Mouse (Mus musculus) thymus, postnatal 14 days (tissue): Measurements from ENCODE around the gene Atp13a1.
A peak's percentile ranks its signal among the peaks of the same experiment; 100 is the strongest.

Source experiments
- DNase-seq: peaks from one replicate; pipeline ENCODE4 v3.0.0; 2021

Atp13a1 gene

GRCm38 (mm10) chr8:69801796-69802195 is 10.8 kb downstream of the Atp13a1 start:
- DNase-seq, result peak; percentile 2

- peak; percentile 1 for DNase-seq
Observed at GRCm38 (mm10) chr8:69802216-69802615, 11.3 kb downstream of the Atp13a1 start.

- DNase-seq, result peak; percentile 2
Observed at GRCm38 (mm10) chr8:69803366-69803765, 12.4 kb downstream of the Atp13a1 start.

- DNase-seq, result peak; percentile 2
Observed at GRCm38 (mm10) chr8:69804537-69804936, 13.6 kb downstream of the Atp13a1 start.

GRCm38 (mm10) chr8:69805086-69805485 is 14.1 kb downstream of the Atp13a1 start:
- DNase-seq, result peak; percentile 2

- no peak for DNase-seq
Observed at GRCm38 (mm10) chr8:69805491-69805890, 14.5 kb downstream of the Atp13a1 start.

- DNase-seq, result no peak
Observed at GRCm38 (mm10) chr8:69807236-69807635, 16.3 kb downstream of the Atp13a1 start.

- peak; percentile 96 for DNase-seq
Observed at GRCm38 (mm10) chr8:69808094-69808863, 17.3 kb downstream of the Atp13a1 start, which contains the start of gene Gmip. Gmip (plus strand) TSS chr8:69808679.

GRCm38 (mm10) chr8:69808864-69809403 is 18.0 kb downstream of the Atp13a1 start:
- peak; percentile 75 for DNase-seq

- DNase-seq, result no peak
Observed at GRCm38 (mm10) chr8:69809820-69810219, 18.9 kb downstream of the Atp13a1 start.

GRCm38 (mm10) chr8:69814881-69815280 is 23.9 kb downstream of the Atp13a1 start:
- no peak for DNase-seq

GRCm38 (mm10) chr8:69815396-69815795 is 24.4 kb downstream of the Atp13a1 start:
- DNase-seq, result no peak

- no peak for DNase-seq
Observed at GRCm38 (mm10) chr8:69820466-69820865, 29.5 kb downstream of the Atp13a1 start.

- DNase-seq, result peak; percentile 51
Observed at GRCm38 (mm10) chr8:69821971-69822385, 31.0 kb downstream of the Atp13a1 start.

GRCm38 (mm10) chr8:69822386-69823191 is 31.6 kb downstream of the Atp13a1 start, which contains the start of gene Lpar2:
Lpar2 (plus strand) TSS chr8:69822429.
- DNase-seq, result peak; percentile 83

- no peak for DNase-seq
Observed at GRCm38 (mm10) chr8:69826371-69826770, 35.4 kb downstream of the Atp13a1 start.

GRCm38 (mm10) chr8:69832298-69832853 is 41.4 kb downstream of the Atp13a1 start, which contains the start of gene Pbx4:
Pbx4 (plus strand) TSS chr8:69832491.
- DNase-seq, result peak; percentile 97

GRCm38 (mm10) chr8:69837057-69837682 is 46.2 kb downstream of the Atp13a1 start:
- DNase-seq, result no peak

GRCm38 (mm10) chr8:69847167-69848065 is 56.5 kb downstream of the Atp13a1 start:
- no peak for DNase-seq

- DNase-seq, result no peak
Observed at GRCm38 (mm10) chr8:69848951-69849350, 58.0 kb downstream of the Atp13a1 start.

- DNase-seq, result peak; percentile 36
Observed at GRCm38 (mm10) chr8:69849899-69850298, 58.9 kb downstream of the Atp13a1 start.
